In genomic region chr8:84765629-84766028, GRCm38 (mm10) we compare ENCODE assay signal across 12 mouse cellular contexts. TPM values are rescaled to one million over a fixed set of nuclear protein-coding genes. Genes with fewer than 3 reads are reported as not detected.
DNase-seq lines count a peak whose midpoint lies in the region; ATAC-seq and TF ChIP-seq lines count a peak whose summit lies in the region.
"Had no signal": no experiment of that assay in that cellular context is flagged by ENCODE, and none has a peak within 500 bp of the region (broad histone marks: within the 10 kb centered on the region; RNA-seq: fewer than 3 reads in every experiment).

No protein-coding gene starts in this region.

- 10% methylated on average over 10 of the region's 10 CpGs for WGBS in midbrain, embryonic 13.5 days
- WGBS in midbrain, embryonic 10.5 days, result 16% methylated on average over 10 of the region's 10 CpGs
- 28% methylated on average over 10 of the region's 10 CpGs for WGBS in limb, embryonic 10.5 days
- WGBS in intestine, postnatal 0 days, result 60% methylated on average over 10 of the region's 10 CpGs

- H3K9me3 ChIP-seq in midbrain, embryonic 13.5 days, result no peaks in the 10 kb centered on the region
- H3K9me3 ChIP-seq in midbrain, embryonic 10.5 days (replicated peaks), result no peaks in the 10 kb centered on the region
- no peaks in the 10 kb centered on the region for H3K9me3 ChIP-seq in limb, embryonic 10.5 days (replicated peaks)
- H3K9me3 ChIP-seq in intestine, postnatal 0 days (ENCODE audit: control insufficient read depth), result no peaks in the 10 kb centered on the region
- H3K9me3 ChIP-seq: G1E had no signal

- peaks cover 96% of the 10 kb centered on the region for H3K27me3 ChIP-seq in midbrain, embryonic 13.5 days
- H3K27me3 ChIP-seq in midbrain, embryonic 10.5 days (ENCODE audit: low read depth, poor library complexity, severe bottlenecking), result peaks cover 100% of the 10 kb centered on the region
- peaks cover 100% of the 10 kb centered on the region for H3K27me3 ChIP-seq in limb, embryonic 10.5 days (ENCODE audit: low read depth, poor library complexity, severe bottlenecking)
- peaks cover 9% of the 10 kb centered on the region; the same call in 1 of the 2 replicates for H3K27me3 ChIP-seq in intestine, postnatal 0 days (replicated peaks; ENCODE audit: control insufficient read depth, insufficient read depth, low read length)

- H3K27ac ChIP-seq in midbrain, embryonic 13.5 days, result no peak overlapping the region; the same call in 1 of the 2 replicates
- H3K27ac ChIP-seq in midbrain, embryonic 10.5 days (replicated peaks), result no peak overlapping the region
- H3K27ac ChIP-seq in limb, embryonic 10.5 days, result peak overlapping the region; percentile 21; the same call in 1 of the 2 replicates
- H3K27ac ChIP-seq in intestine, postnatal 0 days (ENCODE audit: low read depth, low read length), result no peak overlapping the region
- H3K27ac ChIP-seq: kidney, postnatal 0 days had no signal

- peak; percentile 38 to 48 for DNase-seq in cerebellum, postnatal 36 days
- no peak for DNase-seq in midbrain, embryonic 10.5 days (ENCODE audit: low spot score)
- DNase-seq in limb, embryonic 10.5 days (ENCODE audit: low spot score), result no peak
- no peak for DNase-seq in thymus, postnatal 25 days
- DNase-seq in urinary bladder, adult 2 months (ENCODE audit: low spot score), result no peak
- DNase-seq: right cerebral cortex, adult 18-20 months had no signal

- no peak for ATAC-seq in cerebellum, adult (ENCODE audit: insufficient number of reproducible peaks, low FRiP score, low TSS enrichment)
- ATAC-seq in midbrain, embryonic 13.5 days, result no peak
- no peak for ATAC-seq in intestine, postnatal 0 days

- TF ChIP-seq CTCF in intestine, postnatal 0 days (IDR thresholded peaks at IDR 0.05; ENCODE audit: low read depth), result no peak

- peaks cover 32% of the 10 kb centered on the region for H3K4me1 ChIP-seq in midbrain, embryonic 13.5 days (replicated peaks)
- peaks cover 28% of the 10 kb centered on the region for H3K4me1 ChIP-seq in midbrain, embryonic 10.5 days
- H3K4me1 ChIP-seq in limb, embryonic 10.5 days, result peaks cover 30% of the 10 kb centered on the region
- H3K4me1 ChIP-seq in intestine, postnatal 0 days (replicated peaks; ENCODE audit: control insufficient read depth, insufficient read depth, low read length), result no peaks in the 10 kb centered on the region

- H3K9ac ChIP-seq in midbrain, embryonic 13.5 days (replicated peaks), result 0 out of 2 replicates have a peak overlapping the region, but pooled peaks have one; percentile 29
- no peak overlapping the region for H3K9ac ChIP-seq in intestine, postnatal 0 days (ENCODE audit: low read depth, low read length)

- H3K36me3 ChIP-seq in midbrain, embryonic 13.5 days, result no peaks in the 10 kb centered on the region
- H3K36me3 ChIP-seq in midbrain, embryonic 10.5 days, result no peaks in the 10 kb centered on the region
- H3K36me3 ChIP-seq in limb, embryonic 10.5 days, result no peaks in the 10 kb centered on the region
- no peaks in the 10 kb centered on the region; the same call in 1 of the 2 replicates for H3K36me3 ChIP-seq in intestine, postnatal 0 days (ENCODE audit: control insufficient read depth, insufficient read depth)

- 0 out of 2 replicates have a peak overlapping the region, but pooled peaks have one; percentile 2 for H3K4me3 ChIP-seq in midbrain, embryonic 13.5 days (replicated peaks)
- no peak overlapping the region for H3K4me3 ChIP-seq in midbrain, embryonic 10.5 days
- no peak overlapping the region for H3K4me3 ChIP-seq in limb, embryonic 10.5 days
- no peak overlapping the region for H3K4me3 ChIP-seq in intestine, postnatal 0 days (ENCODE audit: low read depth, low read length)
- H3K4me3 ChIP-seq: erythroblast, embryonic 14.5 days had no signal

- H3K4me2 ChIP-seq in midbrain, embryonic 13.5 days (replicated peaks), result peak overlapping the region; percentile 33
- no peak overlapping the region for H3K4me2 ChIP-seq in intestine, postnatal 0 days (replicated peaks; ENCODE audit: low read depth)

RNA-seq across cellular contexts. Expression of gene Nfix, which starts 34.5 kb away (rescaled TPM):
- polyA plus RNA-seq in midbrain, embryonic 13.5 days (2015; fragmentation: Nextera tagmentation; extraction: Ambion mirVana), result 22.4 and 28.4 TPM in 2 replicates
- 0.49 and 1.2 TPM in 2 replicates for polyA plus RNA-seq in midbrain, embryonic 10.5 days (2016; fragmentation: Nextera tagmentation; extraction: Ambion mirVana)
- 0.24 and 2.1 TPM in 2 replicates for polyA plus RNA-seq in limb, embryonic 10.5 days (2016; fragmentation: Nextera tagmentation; extraction: Ambion mirVana)
- polyA plus RNA-seq in intestine, postnatal 0 days (2015; fragmentation: Nextera tagmentation; extraction: Ambion mirVana), result 11.2 and 12.0 TPM in 2 replicates
- polyA plus RNA-seq in urinary bladder, adult 2 months (2012; rRNA removed), result 21.7 and 77.0 TPM in 2 replicates

RNA-seq across cellular contexts. Expression of gene G430095P16Rik, which starts 42.8 kb away (rescaled TPM):
- polyA plus RNA-seq in midbrain, embryonic 13.5 days (2015; fragmentation: Nextera tagmentation; extraction: Ambion mirVana), result 1.3 and 1.9 TPM in 2 replicates
- 1.1 and 1.4 TPM in 2 replicates for polyA plus RNA-seq in midbrain, embryonic 10.5 days (2016; fragmentation: Nextera tagmentation; extraction: Ambion mirVana)
- 3.7 and 8.1 TPM in 2 replicates for polyA plus RNA-seq in limb, embryonic 10.5 days (2016; fragmentation: Nextera tagmentation; extraction: Ambion mirVana)
- polyA plus RNA-seq in intestine, postnatal 0 days (2015; fragmentation: Nextera tagmentation; extraction: Ambion mirVana), result 1.0 and 1.5 TPM in 2 replicates
- polyA plus RNA-seq in urinary bladder, adult 2 months (2012; rRNA removed), result 1.0 and 1.2 TPM in 2 replicates

RNA-seq across cellular contexts. Expression of gene Dand5, which starts 57.0 kb away (rescaled TPM):
- 8.8 and 8.9 TPM in 2 replicates for polyA plus RNA-seq in midbrain, embryonic 13.5 days (2015; fragmentation: Nextera tagmentation; extraction: Ambion mirVana)
- polyA plus RNA-seq in midbrain, embryonic 10.5 days (2016; fragmentation: Nextera tagmentation; extraction: Ambion mirVana), result 2.9 and 5.3 TPM in 2 replicates
- 1.9 and 2.7 TPM in 2 replicates for polyA plus RNA-seq in limb, embryonic 10.5 days (2016; fragmentation: Nextera tagmentation; extraction: Ambion mirVana)
- 1.9 and 2.2 TPM in 2 replicates for polyA plus RNA-seq in intestine, postnatal 0 days (2015; fragmentation: Nextera tagmentation; extraction: Ambion mirVana)
- 4.7 and 4.8 TPM in 2 replicates for polyA plus RNA-seq in urinary bladder, adult 2 months (2012; rRNA removed)

Comparison
In these comparisons a context has a peak if more than half of its experiments do, and no peak if none do; other contexts are left out.
1. DNase-seq: peak in cerebellum, postnatal 36 days (2 of 2); none in midbrain, embryonic 10.5 days (single experiment), limb, embryonic 10.5 days (single experiment), thymus, postnatal 25 days (single experiment) and urinary bladder, adult 2 months (single experiment).